Comparison of ENCODE assay signal across 18 mouse cellular contexts in the genomic region with DNA sequence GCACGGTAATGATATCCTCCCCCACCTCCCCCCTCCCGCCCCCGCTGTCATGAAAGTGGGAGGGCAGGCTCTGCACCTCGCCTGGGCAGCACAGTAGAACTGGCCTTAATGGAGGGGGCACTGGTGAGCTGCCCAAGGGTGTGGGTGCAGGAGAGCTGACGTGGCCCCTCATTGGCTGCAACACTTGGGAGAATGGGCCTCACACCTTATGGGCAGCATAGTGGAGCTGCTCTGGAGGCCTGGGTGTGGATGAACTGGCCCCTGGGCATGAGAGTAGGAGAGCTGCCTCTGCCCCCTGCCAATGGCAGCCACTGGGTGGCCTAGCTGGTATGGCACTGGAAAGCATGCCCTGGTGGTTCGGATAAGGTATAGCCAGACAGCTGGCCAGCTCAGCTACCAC. TPM values are rescaled to one million over a fixed set of nuclear protein-coding genes. Genes with fewer than 3 reads are reported as not detected.
DNase-seq lines count a peak whose midpoint lies in the region; ATAC-seq and TF ChIP-seq lines count a peak whose summit lies in the region.
"Had no signal": no experiment of that assay in that cellular context is flagged by ENCODE, and none has a peak within 500 bp of the region (broad histone marks: within the 10 kb centered on the region; RNA-seq: fewer than 3 reads in every experiment).

No protein-coding gene starts in this region.

- H3K9me3 ChIP-seq in kidney, embryonic 16.5 days (ENCODE audit: low read length) = 0 out of 2 replicates have a peak, but pooled peaks cover 4% of the 10 kb centered on the region
- H3K9me3 ChIP-seq in midbrain, embryonic 13.5 days = no peaks in the 10 kb centered on the region
- no peaks in the 10 kb centered on the region for H3K9me3 ChIP-seq in midbrain, embryonic 10.5 days (replicated peaks)
- no peaks in the 10 kb centered on the region for H3K9me3 ChIP-seq in stomach, postnatal 0 days (ENCODE audit: control insufficient read depth, low read length)
- H3K9me3 ChIP-seq: embryonic facial prominence, embryonic 15.5 days; neural tube, embryonic 12.5 days had no signal

- DNase-seq in heart, adult 11 months = peak; percentile 89
- no peak for DNase-seq in heart, postnatal 36 days
- no peak for DNase-seq in kidney, adult 18-20 months
- DNase-seq in midbrain, embryonic 10.5 days (ENCODE audit: low spot score) = no peak
- no peak for DNase-seq in stomach, postnatal 0 days (ENCODE audit: low spot score)
- DNase-seq: adrenal gland, postnatal 36 days; cerebellum, adult 11-12 months; cerebellum, postnatal 14 days; heart, postnatal 14 days; kidney, adult 9 months; liver; lung, adult 18-20 months; thymus, postnatal 25 days had no signal

- no peak overlapping the region for H3K4me3 ChIP-seq in kidney, embryonic 16.5 days (ENCODE audit: low read length)
- no peak overlapping the region for H3K4me3 ChIP-seq in midbrain, embryonic 13.5 days (replicated peaks)
- H3K4me3 ChIP-seq in midbrain, embryonic 10.5 days = no peak overlapping the region
- no peak overlapping the region for H3K4me3 ChIP-seq in stomach, postnatal 0 days (ENCODE audit: low read depth, low read length)
- H3K4me3 ChIP-seq: embryonic facial prominence, embryonic 15.5 days; heart, embryonic 12.5 days; neural tube, embryonic 12.5 days had no signal

- no peaks in the 10 kb centered on the region for H3K27me3 ChIP-seq in kidney, embryonic 16.5 days (ENCODE audit: insufficient read depth, low read length)
- no peaks in the 10 kb centered on the region for H3K27me3 ChIP-seq in midbrain, embryonic 13.5 days
- H3K27me3 ChIP-seq in midbrain, embryonic 10.5 days (ENCODE audit: low read depth, poor library complexity, severe bottlenecking) = no peaks in the 10 kb centered on the region
- no peaks in the 10 kb centered on the region for H3K27me3 ChIP-seq in stomach, postnatal 0 days (ENCODE audit: control insufficient read depth, insufficient read depth, low read length)
- H3K27me3 ChIP-seq: embryonic facial prominence, embryonic 15.5 days; heart, embryonic 12.5 days; neural tube, embryonic 12.5 days had no signal

- no peaks in the 10 kb centered on the region for H3K4me1 ChIP-seq in kidney, embryonic 16.5 days (ENCODE audit: insufficient read depth, low read length)
- 0 out of 2 replicates have a peak, but pooled peaks cover under 1% of the 10 kb centered on the region for H3K4me1 ChIP-seq in midbrain, embryonic 13.5 days (replicated peaks)
- peaks cover 7% of the 10 kb centered on the region for H3K4me1 ChIP-seq in midbrain, embryonic 10.5 days
- no peaks in the 10 kb centered on the region for H3K4me1 ChIP-seq in stomach, postnatal 0 days (replicated peaks; ENCODE audit: control insufficient read depth, insufficient read depth)
- H3K4me1 ChIP-seq: heart, embryonic 12.5 days; neural tube, embryonic 12.5 days had no signal

- H3K9ac ChIP-seq in kidney, embryonic 16.5 days (replicated peaks; ENCODE audit: low read length) = no peak overlapping the region
- H3K9ac ChIP-seq in midbrain, embryonic 13.5 days (replicated peaks) = no peak overlapping the region
- H3K9ac ChIP-seq in stomach, postnatal 0 days (ENCODE audit: low read length) = no peak overlapping the region
- H3K9ac ChIP-seq: embryonic facial prominence, embryonic 15.5 days; heart, embryonic 12.5 days; neural tube, embryonic 12.5 days had no signal

- ATAC-seq in kidney, embryonic 16.5 days (ENCODE audit: low FRiP score, low TSS enrichment) = 0 out of 2 replicates have a peak, but pooled peaks have one; percentile 44
- peak; percentile 52 for ATAC-seq in midbrain, embryonic 13.5 days
- peak; percentile 21; the same call in 1 of the 2 replicates for ATAC-seq in stomach, postnatal 0 days (ENCODE audit: low FRiP score, low TSS enrichment)

- TF ChIP-seq EP300 in stomach, postnatal 0 days (optimal IDR thresholded peaks at IDR 0.05) = no peak

- 79% methylated on average over 6 of the region's 6 CpGs for WGBS in kidney, embryonic 16.5 days
- 88% methylated on average over 6 of the region's 6 CpGs for WGBS in midbrain, embryonic 13.5 days
- WGBS in midbrain, embryonic 10.5 days = 85% methylated on average over 6 of the region's 6 CpGs
- 86% methylated on average over 6 of the region's 6 CpGs for WGBS in stomach, postnatal 0 days

- H3K27ac ChIP-seq in kidney, embryonic 16.5 days (ENCODE audit: low read length) = no peak overlapping the region
- H3K27ac ChIP-seq in midbrain, embryonic 13.5 days = no peak overlapping the region
- no peak overlapping the region for H3K27ac ChIP-seq in midbrain, embryonic 10.5 days (replicated peaks)
- no peak overlapping the region for H3K27ac ChIP-seq in stomach, postnatal 0 days (replicated peaks)
- H3K27ac ChIP-seq: embryonic facial prominence, embryonic 15.5 days; neural tube, embryonic 12.5 days had no signal

- no peaks in the 10 kb centered on the region for H3K36me3 ChIP-seq in kidney, embryonic 16.5 days (ENCODE audit: insufficient read depth, low read length)
- no peaks in the 10 kb centered on the region for H3K36me3 ChIP-seq in midbrain, embryonic 13.5 days
- H3K36me3 ChIP-seq in midbrain, embryonic 10.5 days = no peaks in the 10 kb centered on the region
- no peaks in the 10 kb centered on the region for H3K36me3 ChIP-seq in stomach, postnatal 0 days (ENCODE audit: control insufficient read depth, insufficient read depth, low read length)
- H3K36me3 ChIP-seq: embryonic facial prominence, embryonic 15.5 days; heart, embryonic 12.5 days; neural tube, embryonic 12.5 days had no signal

- intact Hi-C loops in heart, postnatal 36 days (cut with DNase I) = no loop called here

- no peak for TF ChIP-seq CTCF in stomach, postnatal 0 days (IDR thresholded peaks at IDR 0.05; ENCODE audit: low read depth)

- H3K4me2 ChIP-seq in kidney, embryonic 16.5 days (replicated peaks; ENCODE audit: low read depth, low read length) = no peak overlapping the region
- no peak overlapping the region for H3K4me2 ChIP-seq in midbrain, embryonic 13.5 days (replicated peaks)
- no peak overlapping the region for H3K4me2 ChIP-seq in stomach, postnatal 0 days (replicated peaks; ENCODE audit: low read depth)
- H3K4me2 ChIP-seq: embryonic facial prominence, embryonic 15.5 days; heart, embryonic 12.5 days; neural tube, embryonic 12.5 days had no signal

RNA-seq across cellular contexts. Expression of a gene that starts 9.3 kb away (rescaled TPM):
- total RNA-seq in heart, postnatal 36 days (2021) = 10 to 100 TPM; 39.8 to 43.5 TPM
- 30.1 and 32.9 TPM in 2 replicates for polyA plus RNA-seq in kidney, embryonic 16.5 days (2015; fragmentation: Nextera tagmentation; extraction: Ambion mirVana)
- 18.3 and 18.6 TPM in 2 replicates for polyA plus RNA-seq in midbrain, embryonic 13.5 days (2015; fragmentation: Nextera tagmentation; extraction: Ambion mirVana)
- 27.3 and 27.6 TPM in 2 replicates for polyA plus RNA-seq in midbrain, embryonic 10.5 days (2016; fragmentation: Nextera tagmentation; extraction: Ambion mirVana)
- polyA plus RNA-seq in stomach, postnatal 0 days (2015; fragmentation: Nextera tagmentation; extraction: Ambion mirVana) = 17.4 and 19.0 TPM in 2 replicates
